Mouse (Mus musculus) hindbrain, embryonic 11.5 days (tissue): Measurements from ENCODE around the gene Cep89. TPM values are rescaled to one million over a fixed set of nuclear protein-coding genes. Genes with fewer than 3 reads are reported as not detected.

Experiments used
- ATAC-seq: fragments of 200-750 bp; cut with Nextera tagmentation; 2 replicates; pipeline ENCODE4 v1.8.0; 2017; ENCODE audit warnings: mild to moderate bottlenecking, moderate TSS enrichment, moderate library complexity; ENCODE audit not compliant: low FRiP score
- DNase-seq: peaks from one replicate; pipeline ENCODE4 v3.0.0-alpha.2; 2015; ENCODE audit warnings: low spot score
- H3K27ac ChIP-seq: fragments of 300-500 bp; sonication (generic); 2 replicates; pipeline ENCODE4 v1.5.1; 2014; ENCODE audit warnings: mild to moderate bottlenecking, low read depth, low read length
- H3K27me3 ChIP-seq: fragments of 300-500 bp; sonication (generic); 2 replicates; pipeline ENCODE4 v1.6.1; 2014; ENCODE audit warnings: mild to moderate bottlenecking, low read length, moderate library complexity, mixed read lengths; ENCODE audit not compliant: control insufficient read depth, insufficient read depth
- H3K36me3 ChIP-seq: fragments of 300-500 bp; sonication (generic); 2 replicates; pipeline ENCODE4 v1.6.1; 2014; ENCODE audit warnings: mild to moderate bottlenecking, low read length, moderate library complexity, mixed read lengths; ENCODE audit not compliant: control insufficient read depth, insufficient read depth
- H3K4me1 ChIP-seq: fragments of 300-500 bp; sonication (generic); replicated peaks from 2 replicates; pipeline ENCODE4 v1.6.1; 2014; ENCODE audit warnings: low read length, mixed read lengths; ENCODE audit not compliant: control insufficient read depth, insufficient read depth
- H3K4me2 ChIP-seq: fragments of 300-500 bp; sonication (generic); replicated peaks from 2 replicates; pipeline ENCODE4 v1.6.1; 2014; ENCODE audit warnings: mild to moderate bottlenecking, low read depth, low read length
- H3K4me3 ChIP-seq: fragments of 300-500 bp; sonication (generic); 2 replicates; pipeline ENCODE4 v1.5.1; 2014; ENCODE audit warnings: low read depth, low read length
- H3K9ac ChIP-seq: fragments of 300-500 bp; sonication (generic); 2 replicates; pipeline ENCODE4 v1.6.1; 2014; ENCODE audit warnings: low read depth, low read length
- H3K9me3 ChIP-seq: fragments of 300-500 bp; sonication (generic); 2 replicates; pipeline ENCODE4 v1.6.1; 2016; ENCODE audit warnings: low read length; ENCODE audit not compliant: control insufficient read depth
- WGBS: fragments of 180-500 bp; shearing (Covaris S2); extraction: QIAGEN DNeasy Blood & Tissue Kit; methylation state at CpG from one replicate; pipeline ENCODE4 v1.1.7; 2014; 5-methylcytosine and 5-hydroxymethylcytosine counted together
- polyA plus RNA-seq: library from polyadenylated mRNA; unstranded; fragments of >200 nt; fragmentation: Nextera tagmentation; extraction: Ambion mirVana; gene quantifications from 2 replicates; pipeline ENCODE4 v1.2.1, GENCODE M21; 2014

The Cep89 gene
- polyA plus RNA-seq, 1 experiment from 2014 or later, result 35.2 TPM

- Histone ChIP-seq H3K27me3 (no peaks in the 10 kb centered on the region), H3K4me1 (no peaks in the 10 kb centered on the region), H3K9me3 (no peaks in the 10 kb centered on the region), H3K4me2 (no peak overlapping the region), H3K36me3 (no peaks in the 10 kb centered on the region), H3K27ac (no peak overlapping the region), H3K4me3 (no peak overlapping the region), H3K9ac (no peak overlapping the region)
- WGBS, result 91% methylated on average over 8 of the region's 8 CpGs
- ATAC-seq, result no peak
- DNase-seq, result no peak
Observed at GRCm38 (mm10) chr7:35486553-35486952, 89.7 kb downstream of the Cep89 start.

Other genes with a start within 250 kb of the Cep89 start
- gene Slc7a10, start 210.7 kb upstream of the Cep89 start, polyA plus RNA-seq, result 0.73 and 1.0 TPM in 2 replicates
- 14.8 and 17.5 TPM in 2 replicates for gene Lrp3, start 181.5 kb upstream of the Cep89 start, polyA plus RNA-seq
- 18.1 and 19.5 TPM in 2 replicates for gene Gpatch1, start 78.6 kb upstream of the Cep89 start, polyA plus RNA-seq
- 3.1 and 3.7 TPM in 2 replicates for gene Rhpn2, start 62.9 kb upstream of the Cep89 start, polyA plus RNA-seq
- gene Faap24, start 199 bp upstream of the Cep89 start, polyA plus RNA-seq, result 23.6 and 24.8 TPM in 2 replicates
- 0.17 TPM in 1 of 2 replicates, not detected in the other for gene Slc7a9, start 51.8 kb downstream of the Cep89 start, polyA plus RNA-seq
- gene Tdrd12, start 140.7 kb downstream of the Cep89 start, polyA plus RNA-seq, result 0.32 and 0.36 TPM in 2 replicates
- gene Nudt19, start 159.3 kb downstream of the Cep89 start, polyA plus RNA-seq, result 41.4 and 44.6 TPM in 2 replicates
- gene Rgs9bp, start 188.5 kb downstream of the Cep89 start, polyA plus RNA-seq, result 0.03 and 0.24 TPM in 2 replicates
- 24.3 and 27.2 TPM in 2 replicates for gene Ankrd27, start 189.2 kb downstream of the Cep89 start, polyA plus RNA-seq